Mouse (Mus musculus) mammary gland, adult 2 months (tissue): Measurements from ENCODE around the gene Zfp691. TPM values are rescaled to one million over a fixed set of nuclear protein-coding genes. Genes with fewer than 3 reads are reported as not detected.

Source experiments
- polyA plus RNA-seq: library from polyadenylated mRNA; depleted of rRNA; stranded (reverse); fragments of >200 nt; gene quantifications from 2 replicates; pipeline ENCODE4 v1.2.3, GENCODE M21; 2012; ENCODE audit warnings: low replicate concordance; rRNA removed

Zfp691 gene
- polyA plus RNA-seq: 14.3 and 15.1 TPM in 2 replicates

DNA sequence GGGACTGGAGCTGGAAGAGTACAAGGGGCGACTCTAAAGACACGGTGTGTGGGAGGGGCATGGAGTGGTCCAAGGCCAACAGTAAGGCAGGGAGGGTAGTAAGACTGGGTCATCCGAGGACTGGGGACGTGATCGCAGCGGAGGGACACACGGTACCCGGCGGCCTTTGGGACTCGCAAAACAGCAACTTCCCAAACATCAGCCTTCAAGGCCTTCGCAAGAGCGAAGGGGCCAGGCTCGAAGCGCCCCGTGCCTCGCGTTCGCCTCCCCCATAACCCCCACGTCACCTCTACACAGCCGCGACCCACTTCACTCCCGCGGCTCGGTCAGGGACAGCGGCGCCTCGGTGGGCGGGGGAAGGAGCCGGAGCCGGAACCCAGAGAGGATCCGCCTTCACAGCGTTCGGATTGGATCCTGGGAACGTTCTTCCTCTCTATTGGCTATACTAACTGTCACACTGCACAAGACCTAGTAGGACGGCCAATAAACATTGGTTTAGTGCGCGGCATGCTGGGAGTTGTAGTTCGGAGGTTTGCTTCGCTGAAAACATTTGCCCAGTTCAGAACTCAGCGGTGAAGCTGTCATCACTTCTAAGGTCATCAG lies at the start of gene Zfp691:
Gene Zfp691, minus strand, starts transcription at position 345 of the 603 bp plus-strand sequence.

GRCm38 (mm10) chr4:119218169-119218568 lies 44.2 kb upstream of the Zfp691 start, which contains the start of gene Tmem269:
Gene Tmem269 (minus strand): TSS chr4:119218217.

DNA sequence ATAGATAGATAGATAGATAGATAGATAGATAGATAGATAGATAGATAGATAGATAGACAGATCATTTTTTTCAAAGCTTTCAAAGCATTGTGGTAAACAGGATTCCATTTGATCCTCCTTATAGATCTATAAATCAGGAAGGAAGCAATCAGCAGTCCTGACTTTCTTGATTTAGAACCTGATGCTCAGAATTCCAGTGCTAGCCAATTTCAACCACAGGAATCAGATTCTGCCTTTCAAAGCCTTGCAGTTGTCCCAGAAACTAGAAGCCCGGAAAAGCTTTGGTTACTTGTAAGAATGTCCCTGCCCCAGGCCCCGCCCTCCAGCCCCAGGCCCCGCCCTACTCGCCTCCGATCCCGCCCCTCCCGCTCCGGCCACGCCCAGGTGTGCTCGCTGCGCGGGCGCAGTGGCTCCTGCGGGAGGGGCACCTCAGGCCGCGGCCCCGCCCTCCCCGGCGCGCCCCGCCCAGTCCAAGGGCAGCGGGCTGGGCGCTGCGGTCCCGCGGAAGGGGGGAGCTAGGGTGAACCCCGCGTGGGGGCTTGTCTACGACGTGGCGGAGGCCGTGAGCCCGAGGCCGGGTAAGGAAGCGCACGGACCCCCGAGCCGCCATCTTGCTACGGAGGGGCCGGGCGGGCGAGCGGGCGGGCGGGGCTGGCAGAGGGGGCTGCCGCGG lies 21.1 kb upstream of the Zfp691 start, which contains the start of gene Svbp:
Gene Svbp, plus strand, starts transcription at position 398 of the 673 bp plus-strand sequence.

DNA sequence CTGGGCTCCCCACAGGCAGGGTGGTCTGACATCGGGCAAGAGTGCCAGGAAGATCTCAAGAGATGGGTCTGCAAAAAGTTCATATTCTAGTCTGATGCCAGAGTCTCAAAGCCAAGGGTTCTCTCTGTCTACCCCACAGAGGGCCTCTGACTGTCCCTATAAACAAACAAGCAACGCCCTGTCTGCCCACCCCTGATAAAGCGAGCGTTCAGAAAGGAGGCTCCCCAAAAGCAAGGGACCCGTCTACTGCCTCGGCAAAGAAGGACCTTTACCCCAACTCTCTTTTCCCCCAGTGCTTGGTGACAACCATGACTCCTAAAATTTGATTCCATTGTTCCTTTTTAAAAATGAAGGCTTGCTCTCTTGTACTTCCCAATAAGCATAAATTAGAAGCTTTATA lies 15.9 kb upstream of the Zfp691 start, which contains the start of gene Ermap:
Gene Ermap, minus strand, starts transcription at position 148 of the 400 bp plus-strand sequence.

Other genes starting within 250 kb of the Zfp691 start
- gene Olfr1328, start 235.6 kb downstream of the Zfp691 start, polyA plus RNA-seq: not detected in 2 replicates
- 0.10 and 0.20 TPM in 2 replicates for gene Lao1, start 212.6 kb downstream of the Zfp691 start, polyA plus RNA-seq
- gene Slc2a1, start 65.5 kb downstream of the Zfp691 start, polyA plus RNA-seq: 41.3 and 50.4 TPM in 2 replicates
- gene Ermap, start 15.8 kb upstream of the Zfp691 start, polyA plus RNA-seq: 0.26 and 0.33 TPM in 2 replicates
- gene Svbp, start 21.1 kb upstream of the Zfp691 start, polyA plus RNA-seq: 25.0 and 35.5 TPM in 2 replicates
- gene Tmem269, start 44.0 kb upstream of the Zfp691 start, polyA plus RNA-seq: 0.10 and 0.95 TPM in 2 replicates
- 4.2 and 6.1 TPM in 2 replicates for gene AU022252, start 58.5 kb upstream of the Zfp691 start, polyA plus RNA-seq
- 26.3 and 29.0 TPM in 2 replicates for gene P3h1, start 58.7 kb upstream of the Zfp691 start, polyA plus RNA-seq
- 7.5 and 11.0 TPM in 2 replicates for gene Cldn19, start 81.2 kb upstream of the Zfp691 start, polyA plus RNA-seq
- gene Ybx1, start 120.4 kb upstream of the Zfp691 start, polyA plus RNA-seq: 122 and 131 TPM in 2 replicates
- gene Ppih, start 146.4 kb upstream of the Zfp691 start, polyA plus RNA-seq: 4.8 and 8.4 TPM in 2 replicates
- 0.24 and 0.54 TPM in 2 replicates for gene Ccdc30, start 241.3 kb upstream of the Zfp691 start, polyA plus RNA-seq
- 16.0 and 24.6 TPM in 2 replicates for gene Ppcs, start 248.2 kb upstream of the Zfp691 start, polyA plus RNA-seq
- gene Zmynd12, start 248.6 kb upstream of the Zfp691 start, polyA plus RNA-seq: 0.27 and 0.99 TPM in 2 replicates